Mouse (Mus musculus) stomach, embryonic 16.5 days (tissue): ENCODE results near the gene Sh3gl3. TPM values are rescaled to one million over a fixed set of nuclear protein-coding genes. Genes with fewer than 3 reads are reported as not detected.

ENCODE experiments used
- ATAC-seq: fragments of 200-750 bp; cut with Nextera tagmentation; 2 replicates; pipeline ENCODE4 v1.8.0; 2017; ENCODE audit warnings: moderate number of reproducible peaks, moderate TSS enrichment; ENCODE audit not compliant: insufficient read depth, low FRiP score
- H3K27ac ChIP-seq: fragments of 300-500 bp; sonication (generic); 2 replicates; pipeline ENCODE4 v1.5.1; 2014; ENCODE audit warnings: low read length
- H3K27me3 ChIP-seq: fragments of 300-500 bp; sonication (generic); 2 replicates; pipeline ENCODE4 v1.6.1; 2014; ENCODE audit warnings: low read length, control low read depth, mixed read lengths; ENCODE audit not compliant: control insufficient read depth, insufficient read depth
- H3K36me3 ChIP-seq: fragments of 300-500 bp; sonication (generic); 2 replicates; pipeline ENCODE4 v1.6.1; 2014; ENCODE audit warnings: low read length; ENCODE audit not compliant: control insufficient read depth, insufficient read depth
- H3K4me1 ChIP-seq: fragments of 300-500 bp; sonication (generic); 2 replicates; pipeline ENCODE4 v1.6.1; 2014; ENCODE audit warnings: low read length, control low read depth, mixed read lengths; ENCODE audit not compliant: control insufficient read depth, insufficient read depth
- H3K4me2 ChIP-seq: fragments of 300-500 bp; sonication (generic); 2 replicates; pipeline ENCODE4 v1.6.1; 2014; ENCODE audit warnings: low read depth, low read length, mixed read lengths
- H3K4me3 ChIP-seq: fragments of 300-500 bp; sonication (generic); replicated peaks from 2 replicates; pipeline ENCODE4 v1.5.1; 2014; ENCODE audit warnings: mild to moderate bottlenecking, low read length
- H3K9ac ChIP-seq: fragments of 300-500 bp; sonication (generic); 2 replicates; pipeline ENCODE4 v1.6.1; 2014; ENCODE audit warnings: low read length
- H3K9me3 ChIP-seq: fragments of 300-500 bp; sonication (generic); replicated peaks from 2 replicates; pipeline ENCODE4 v1.6.1; 2016; ENCODE audit warnings: low read length, control low read depth; ENCODE audit not compliant: control insufficient read depth
- WGBS: fragments of 180-500 bp; shearing (Covaris S2); extraction: QIAGEN DNeasy Blood & Tissue Kit; methylation state at CpG from one replicate; pipeline ENCODE4 v1.1.7; 2014; 5-methylcytosine and 5-hydroxymethylcytosine counted together
- polyA plus RNA-seq: library from polyadenylated mRNA; unstranded; fragments of >200 nt; fragmentation: Nextera tagmentation; extraction: Ambion mirVana; gene quantifications from 2 replicates; pipeline ENCODE4 v1.2.1, GENCODE M21; 2015

Gene Sh3gl3
- polyA plus RNA-seq, 1 experiment from 2014 or later = 7.3 TPM

DNA sequence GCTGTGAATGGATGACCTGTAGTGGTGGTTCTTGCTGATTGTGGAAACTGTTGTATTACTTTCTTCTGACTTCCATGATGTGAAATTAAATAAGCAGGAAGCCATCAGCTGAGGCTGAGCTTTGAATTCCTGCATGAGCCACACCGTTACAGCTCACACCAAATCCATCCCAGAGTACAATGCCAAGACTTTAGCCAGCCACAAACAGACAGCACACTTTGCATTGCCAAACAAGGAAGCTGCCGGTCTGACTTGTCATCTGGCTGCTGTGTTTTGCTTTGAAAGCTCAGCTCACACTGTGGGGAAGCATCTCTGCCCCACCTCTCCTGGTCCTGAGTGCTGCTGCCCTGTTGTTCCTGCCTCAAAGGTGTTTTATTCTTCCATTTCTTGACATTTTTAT lies 9.1 kb downstream of the Sh3gl3 start:
- WGBS = 27% methylated on average over 2 of the region's 2 CpGs
- no peak overlapping the region for H3K9ac ChIP-seq

DNA sequence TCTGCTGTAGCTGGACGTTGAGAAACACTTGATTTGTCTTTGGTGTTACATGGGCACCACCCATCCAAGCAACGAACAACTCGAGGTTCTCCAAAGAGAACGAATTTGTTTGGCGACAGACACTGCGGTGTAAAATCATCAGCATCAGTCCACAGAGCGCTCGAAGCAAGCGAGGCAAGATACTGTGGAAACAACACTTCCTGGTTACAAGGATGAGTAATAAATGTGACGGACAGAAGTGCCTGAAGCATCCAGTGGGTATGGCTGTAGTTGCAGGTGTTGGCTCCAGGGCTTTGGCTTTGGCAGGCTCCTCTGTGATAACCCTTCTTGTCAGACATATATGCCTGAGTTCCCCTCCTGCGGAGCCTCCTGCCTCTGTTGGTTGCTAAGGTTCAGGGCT lies 18.0 kb downstream of the Sh3gl3 start:
- no peaks in the 10 kb centered on the region for H3K36me3 ChIP-seq

More for the DNA sequence above, 9.1 kb downstream of the Sh3gl3 start:
- Histone ChIP-seq H3K4me3 (no peak overlapping the region), H3K4me2 (no peak overlapping the region), H3K27me3 (no peaks in the 10 kb centered on the region), H3K9me3 (no peaks in the 10 kb centered on the region), H3K36me3 (no peaks in the 10 kb centered on the region), H3K27ac (no peak overlapping the region), H3K4me1 (no peaks in the 10 kb centered on the region)
- ATAC-seq = no peak

GRCm38 (mm10) chr7:82192512-82192911 lies 18.9 kb downstream of the Sh3gl3 start:
- no peak overlapping the region for H3K9ac ChIP-seq
- H3K4me1 ChIP-seq = no peaks in the 10 kb centered on the region
- no peaks in the 10 kb centered on the region for H3K9me3 ChIP-seq
- no peak overlapping the region for H3K4me2 ChIP-seq
- WGBS = 65% methylated on average over 4 of the region's 4 CpGs
- no peak for ATAC-seq
- H3K27ac ChIP-seq = no peak overlapping the region
- H3K36me3 ChIP-seq = no peaks in the 10 kb centered on the region
- H3K27me3 ChIP-seq = no peaks in the 10 kb centered on the region
- no peak overlapping the region for H3K4me3 ChIP-seq

More for the DNA sequence above, 18.0 kb downstream of the Sh3gl3 start:
- Histone ChIP-seq H3K27ac (no peak overlapping the region), H3K4me1 (no peaks in the 10 kb centered on the region), H3K4me3 (no peak overlapping the region), H3K9ac (no peak overlapping the region), H3K27me3 (no peaks in the 10 kb centered on the region), H3K9me3 (no peaks in the 10 kb centered on the region), H3K4me2 (no peak overlapping the region)
- ATAC-seq = no peak
- 83% methylated on average over 11 of the region's 11 CpGs for WGBS

DNA sequence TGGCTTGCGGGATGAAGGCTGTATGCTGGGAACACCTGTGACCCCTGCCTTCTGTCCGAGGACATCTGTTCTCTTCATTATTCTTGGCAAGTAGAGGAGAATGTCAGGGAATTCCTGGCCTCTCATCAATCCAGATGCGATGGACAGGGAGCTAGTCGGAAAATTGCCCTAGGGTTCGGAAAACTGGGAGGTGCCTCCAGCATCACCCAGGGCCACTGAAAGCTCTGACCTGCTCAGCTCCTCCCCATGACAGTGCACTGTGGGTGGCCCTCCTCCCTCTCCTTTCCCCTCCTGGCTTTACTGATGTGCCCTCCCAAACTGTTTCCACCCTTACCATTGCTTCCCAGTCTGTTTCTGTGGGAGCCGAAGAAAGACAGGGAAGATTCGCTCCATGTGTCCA lies 29.5 kb downstream of the Sh3gl3 start:
- no peaks in the 10 kb centered on the region for H3K9me3 ChIP-seq
- no peak overlapping the region for H3K27ac ChIP-seq
- H3K4me2 ChIP-seq = no peak overlapping the region
- peaks cover 13% of the 10 kb centered on the region for H3K4me1 ChIP-seq
- ATAC-seq = no peak
- H3K27me3 ChIP-seq = no peaks in the 10 kb centered on the region
- H3K4me3 ChIP-seq = no peak overlapping the region
- WGBS = 49% methylated on average over 7 of the region's 7 CpGs
- H3K9ac ChIP-seq = no peak overlapping the region
- no peaks in the 10 kb centered on the region for H3K36me3 ChIP-seq

DNA sequence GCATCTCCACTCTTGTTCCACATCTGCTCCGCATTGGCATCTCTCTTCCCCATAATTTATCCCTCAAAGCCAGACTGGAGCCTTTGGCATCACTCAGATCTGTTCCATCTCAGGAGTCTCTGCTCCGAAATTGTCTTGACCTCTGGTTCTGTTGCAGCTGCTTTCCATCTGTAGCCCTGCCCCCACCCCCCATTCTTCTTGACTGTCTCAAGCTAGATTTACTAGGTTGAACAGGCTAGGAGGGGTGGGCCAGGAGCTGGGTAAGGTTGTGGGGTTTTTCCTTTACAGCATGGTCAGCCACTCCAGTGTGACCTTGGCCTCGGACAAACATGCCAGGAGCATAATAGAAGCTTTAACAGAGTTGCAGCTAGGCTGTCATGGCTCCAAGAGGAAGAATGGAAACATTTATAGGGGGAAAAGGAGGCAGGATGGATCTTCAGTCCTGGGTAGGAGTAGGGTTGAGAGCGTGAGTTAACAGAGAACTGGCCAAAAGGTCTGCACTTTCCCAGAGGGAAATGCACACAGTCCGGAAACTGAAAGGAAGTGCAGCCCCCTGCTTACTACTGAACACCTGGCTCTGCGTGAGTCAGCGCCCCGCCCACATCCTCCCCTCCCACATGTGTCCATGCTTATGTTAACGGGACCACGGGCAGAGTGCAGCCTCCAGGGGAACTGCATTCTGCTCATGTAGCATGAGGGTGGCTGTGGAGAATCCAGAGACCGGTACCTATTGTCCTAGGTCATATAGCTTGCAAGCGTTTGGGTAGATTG lies 30.6 kb downstream of the Sh3gl3 start:
- H3K4me2 ChIP-seq = peak overlapping the region; percentile 21; the same call in 1 of the 2 replicates
- H3K4me1 ChIP-seq = peaks cover 13% of the 10 kb centered on the region
- H3K4me3 ChIP-seq = no peak overlapping the region
- 29% methylated on average over 12 of the region's 12 CpGs for WGBS
- no peaks in the 10 kb centered on the region for H3K36me3 ChIP-seq
- peak; percentile 63 for ATAC-seq
- H3K9me3 ChIP-seq = no peaks in the 10 kb centered on the region
- no peaks in the 10 kb centered on the region for H3K27me3 ChIP-seq
- H3K27ac ChIP-seq = peak overlapping the region; percentile 44
- no peak overlapping the region for H3K9ac ChIP-seq

DNA sequence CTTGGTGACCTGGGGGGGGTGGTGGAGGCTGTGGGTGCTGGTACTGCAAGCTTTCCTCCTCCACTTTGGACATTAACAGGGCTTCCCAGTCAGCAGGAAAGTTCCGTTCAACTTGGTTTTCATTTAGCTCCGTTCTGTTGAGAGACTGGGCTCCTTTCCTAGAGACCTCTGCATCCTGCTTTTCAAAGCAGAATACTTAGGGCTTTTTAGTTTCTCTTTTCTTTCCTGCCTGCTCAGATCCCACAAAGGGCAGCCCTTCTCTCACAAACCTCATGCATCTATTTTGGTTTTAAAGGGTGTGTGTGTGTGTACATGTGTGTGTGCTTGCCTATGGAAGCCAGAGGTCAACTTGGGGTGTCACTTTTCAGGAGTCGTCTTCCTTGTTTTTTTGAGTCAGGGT lies 31.3 kb downstream of the Sh3gl3 start:
- 64% methylated on average over 3 of the region's 3 CpGs for WGBS
- ATAC-seq = no peak
- H3K4me3 ChIP-seq = no peak overlapping the region
- no peak overlapping the region for H3K9ac ChIP-seq
- no peaks in the 10 kb centered on the region for H3K9me3 ChIP-seq
- peaks cover 13% of the 10 kb centered on the region for H3K4me1 ChIP-seq
- peak overlapping the region; percentile 12; the same call in 1 of the 2 replicates for H3K27ac ChIP-seq
- no peaks in the 10 kb centered on the region for H3K36me3 ChIP-seq
- H3K27me3 ChIP-seq = no peaks in the 10 kb centered on the region
- peak overlapping the region; percentile 21; the same call in 1 of the 2 replicates for H3K4me2 ChIP-seq

- no peak for ATAC-seq
Measured at GRCm38 (mm10) chr7:82206787-82207186, 33.1 kb downstream of the Sh3gl3 start.

DNA sequence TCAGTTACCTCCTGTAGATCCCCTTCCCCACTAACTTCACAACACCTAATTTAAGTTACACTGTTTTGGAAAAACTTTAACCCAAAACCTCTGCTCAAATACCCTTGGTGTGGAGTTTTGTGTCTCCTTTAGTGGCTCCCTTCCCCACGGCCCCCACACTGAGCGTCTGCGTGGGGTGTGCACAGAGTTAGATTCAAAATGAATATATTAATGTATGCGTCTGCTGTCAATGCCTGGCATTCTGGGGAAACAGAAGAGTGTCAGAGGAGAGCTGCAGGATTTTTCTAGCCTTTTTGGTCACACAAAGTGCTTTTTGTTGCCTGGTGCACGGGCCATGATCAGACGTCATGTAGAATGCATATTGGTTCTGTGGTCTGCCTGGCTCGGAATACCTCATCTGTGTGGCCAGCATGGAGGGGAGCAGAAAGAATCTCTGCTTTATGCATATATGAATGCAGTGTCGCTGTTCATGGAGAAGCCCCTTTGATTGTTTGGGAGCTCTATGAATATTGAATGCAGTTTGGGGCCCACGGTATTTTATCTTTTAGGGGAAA lies 47.8 kb downstream of the Sh3gl3 start:
- H3K27ac ChIP-seq = no peak overlapping the region

More at GRCm38 (mm10) chr7:82206787-82207186, 33.1 kb downstream of the Sh3gl3 start:
- no peak overlapping the region for H3K4me3 ChIP-seq
- H3K27ac ChIP-seq = no peak overlapping the region
- no peaks in the 10 kb centered on the region for H3K9me3 ChIP-seq
- H3K36me3 ChIP-seq = no peaks in the 10 kb centered on the region
- no peaks in the 10 kb centered on the region for H3K27me3 ChIP-seq
- 87% methylated on average over 8 of the region's 8 CpGs for WGBS
- no peak overlapping the region for H3K9ac ChIP-seq
- H3K4me1 ChIP-seq = peaks cover 13% of the 10 kb centered on the region
- H3K4me2 ChIP-seq = no peak overlapping the region

More for the DNA sequence above, 47.8 kb downstream of the Sh3gl3 start:
- no peak for ATAC-seq
- H3K4me1 ChIP-seq = no peaks in the 10 kb centered on the region
- 87% methylated on average over 9 of the region's 9 CpGs for WGBS
- no peaks in the 10 kb centered on the region for H3K36me3 ChIP-seq
- H3K4me3 ChIP-seq = no peak overlapping the region
- H3K9ac ChIP-seq = no peak overlapping the region
- H3K27me3 ChIP-seq = no peaks in the 10 kb centered on the region
- no peak overlapping the region for H3K4me2 ChIP-seq
- H3K9me3 ChIP-seq = no peaks in the 10 kb centered on the region
